Mouse (Mus musculus): Measurements from ENCODE around the gene Bcor. TPM values are rescaled to one million over a fixed set of nuclear protein-coding genes. Genes with fewer than 3 reads are reported as not detected.

Bcor gene
- polyA plus RNA-seq, 1 experiment from 2014 or later: 4.2 TPM

- ATAC-seq: peak; percentile 84
- WGBS: 47% methylated on average over 12 of the region's 12 CpGs
- Histone ChIP-seq H3K4me1 (replicated peaks; ENCODE audit: control insufficient read depth, insufficient read depth, low read length) (no peaks in the 10 kb centered on the region), H3K9ac (ENCODE audit: low read depth, low read length) (no peak overlapping the region), H3K4me2 (replicated peaks; ENCODE audit: low read depth) (no peak overlapping the region; the same call in 1 of the 2 replicates), H3K36me3 (ENCODE audit: control insufficient read depth, insufficient read depth) (no peaks in the 10 kb centered on the region), H3K4me3 (ENCODE audit: low read depth, low read length) (no peak overlapping the region), H3K27me3 (replicated peaks; ENCODE audit: control insufficient read depth, insufficient read depth, low read length) (no peaks in the 10 kb centered on the region), H3K27ac (ENCODE audit: low read depth, low read length) (no peak overlapping the region), H3K9me3 (ENCODE audit: control insufficient read depth) (no peaks in the 10 kb centered on the region)
- TF ChIP-seq CTCF (IDR thresholded peaks at IDR 0.05; ENCODE audit: low read depth): no peak
Measured at GRCm38 (mm10) chrX:12096783-12097526, 63.2 kb downstream of the Bcor start.

GRCm38 (mm10) chrX:12093371-12093770 lies 66.8 kb downstream of the Bcor start:
- Histone ChIP-seq H3K9me3 (ENCODE audit: control insufficient read depth) (no peaks in the 10 kb centered on the region), H3K36me3 (ENCODE audit: control insufficient read depth, insufficient read depth) (no peaks in the 10 kb centered on the region), H3K27me3 (replicated peaks; ENCODE audit: control insufficient read depth, insufficient read depth, low read length) (no peaks in the 10 kb centered on the region; the same call in 1 of the 2 replicates), H3K27ac (ENCODE audit: low read depth, low read length) (no peak overlapping the region), H3K4me1 (replicated peaks; ENCODE audit: control insufficient read depth, insufficient read depth, low read length) (no peaks in the 10 kb centered on the region), H3K9ac (ENCODE audit: low read depth, low read length) (no peak overlapping the region), H3K4me2 (replicated peaks; ENCODE audit: low read depth) (no peak overlapping the region), H3K4me3 (ENCODE audit: low read depth, low read length) (no peak overlapping the region)
- TF ChIP-seq CTCF (IDR thresholded peaks at IDR 0.05; ENCODE audit: low read depth): no peak
- 82% methylated on average over 4 of the region's 4 CpGs for WGBS
- no peak for ATAC-seq

- H3K27ac ChIP-seq (ENCODE audit: low read depth, low read length): peak overlapping the region; percentile 94
- no peaks in the 10 kb centered on the region; the same call in 1 of the 2 replicates for H3K27me3 ChIP-seq (replicated peaks; ENCODE audit: control insufficient read depth, insufficient read depth, low read length)
- no peaks in the 10 kb centered on the region for H3K9me3 ChIP-seq (ENCODE audit: control insufficient read depth)
- peak overlapping the region; percentile 64 for H3K9ac ChIP-seq (ENCODE audit: low read depth, low read length)
- 0 out of 2 replicates have a peak, but pooled peaks have one; percentile 11 for ATAC-seq
- peak overlapping the region; percentile 44 for H3K4me3 ChIP-seq (ENCODE audit: low read depth, low read length)
- H3K4me1 ChIP-seq (replicated peaks; ENCODE audit: control insufficient read depth, insufficient read depth, low read length): no peaks in the 10 kb centered on the region
- H3K4me2 ChIP-seq (replicated peaks; ENCODE audit: low read depth): peak overlapping the region; percentile 82
- whole genome bisulfite sequencing: 4% methylated on average over 42 of the region's 56 CpGs
- no peaks in the 10 kb centered on the region for H3K36me3 ChIP-seq (ENCODE audit: control insufficient read depth, insufficient read depth)
- no peak for TF ChIP-seq CTCF (IDR thresholded peaks at IDR 0.05; ENCODE audit: low read depth)
Measured at GRCm38 (mm10) chrX:12091431-12092061, 68.6 kb downstream of the Bcor start.

GRCm38 (mm10) chrX:12090871-12091404 lies 69.2 kb downstream of the Bcor start:
- ATAC-seq: peak; percentile 68
- H3K27me3 ChIP-seq (replicated peaks; ENCODE audit: control insufficient read depth, insufficient read depth, low read length): no peaks in the 10 kb centered on the region; the same call in 1 of the 2 replicates
- peak overlapping the region; percentile 82 for H3K4me2 ChIP-seq (replicated peaks; ENCODE audit: low read depth)
- H3K27ac ChIP-seq (ENCODE audit: low read depth, low read length): peak overlapping the region; percentile 94
- peak overlapping the region; percentile 44 for H3K4me3 ChIP-seq (ENCODE audit: low read depth, low read length)
- no peaks in the 10 kb centered on the region for H3K9me3 ChIP-seq (ENCODE audit: control insufficient read depth)
- no peaks in the 10 kb centered on the region for H3K4me1 ChIP-seq (replicated peaks; ENCODE audit: control insufficient read depth, insufficient read depth, low read length)
- 2% methylated on average over 33 of the region's 47 CpGs for WGBS
- no peaks in the 10 kb centered on the region for H3K36me3 ChIP-seq (ENCODE audit: control insufficient read depth, insufficient read depth)
- peak overlapping the region; percentile 64 for H3K9ac ChIP-seq (ENCODE audit: low read depth, low read length)
- TF ChIP-seq CTCF (IDR thresholded peaks at IDR 0.05; ENCODE audit: low read depth): no peak

GRCm38 (mm10) chrX:12090151-12090870 lies 69.8 kb downstream of the Bcor start:
- WGBS: 8% methylated on average over 37 of the region's 37 CpGs
- Histone ChIP-seq H3K4me2 (replicated peaks; ENCODE audit: low read depth) (peak overlapping the region; percentile 82), H3K36me3 (ENCODE audit: control insufficient read depth, insufficient read depth) (no peaks in the 10 kb centered on the region), H3K27me3 (replicated peaks; ENCODE audit: control insufficient read depth, insufficient read depth, low read length) (no peaks in the 10 kb centered on the region; the same call in 1 of the 2 replicates), H3K4me3 (ENCODE audit: low read depth, low read length) (peak overlapping the region; percentile 44), H3K9ac (ENCODE audit: low read depth, low read length) (peak overlapping the region; percentile 64; the same call in 1 of the 2 replicates), H3K9me3 (ENCODE audit: control insufficient read depth) (no peaks in the 10 kb centered on the region), H3K4me1 (replicated peaks; ENCODE audit: control insufficient read depth, insufficient read depth, low read length) (no peaks in the 10 kb centered on the region), H3K27ac (ENCODE audit: low read depth, low read length) (peak overlapping the region; percentile 94)
- ATAC-seq: peak; percentile 55
- no peak; the same call in 1 of the 2 replicates for TF ChIP-seq CTCF (IDR thresholded peaks at IDR 0.05; ENCODE audit: low read depth)

Measured in intestine, postnatal 0 days (tissue).